22 mouse cellular contexts compared by ENCODE assay signal in genomic region chr14:89217390-89217789, GRCm38 (mm10).
DNase-seq lines count a peak whose midpoint lies in the region; ATAC-seq and TF ChIP-seq lines count a peak whose summit lies in the region.
"Had no signal": no experiment of that assay in that cellular context is flagged by ENCODE, and none has a peak within 500 bp of the region (broad histone marks: within the 10 kb centered on the region; RNA-seq: fewer than 3 reads in every experiment).

No protein-coding gene starts in this region.

- no peaks in the 10 kb centered on the region for H3K27me3 ChIP-seq in forebrain, embryonic 11.5 days (ENCODE audit: control insufficient read depth, insufficient read depth, low read length)
- no peaks in the 10 kb centered on the region for H3K27me3 ChIP-seq in forebrain, embryonic 13.5 days
- H3K27me3 ChIP-seq in midbrain, embryonic 11.5 days (ENCODE audit: control insufficient read depth, insufficient read depth, low read length) = no peaks in the 10 kb centered on the region
- H3K27me3 ChIP-seq in midbrain, postnatal 0 days (ENCODE audit: insufficient read depth, low read length) = no peaks in the 10 kb centered on the region
- no peaks in the 10 kb centered on the region for H3K27me3 ChIP-seq in midbrain, embryonic 12.5 days
- no peaks in the 10 kb centered on the region for H3K27me3 ChIP-seq in midbrain, embryonic 14.5 days (ENCODE audit: control insufficient read depth, insufficient read depth, low read length)
- H3K27me3 ChIP-seq: CH12.LX, Patski had no signal

- no peaks in the 10 kb centered on the region for H3K9me3 ChIP-seq in forebrain, embryonic 11.5 days (ENCODE audit: control insufficient read depth, low read length)
- no peaks in the 10 kb centered on the region for H3K9me3 ChIP-seq in forebrain, embryonic 13.5 days (replicated peaks)
- no peaks in the 10 kb centered on the region for H3K9me3 ChIP-seq in midbrain, embryonic 11.5 days (ENCODE audit: control insufficient read depth, low read length)
- H3K9me3 ChIP-seq in midbrain, postnatal 0 days (ENCODE audit: low read length) = no peaks in the 10 kb centered on the region
- no peaks in the 10 kb centered on the region for H3K9me3 ChIP-seq in midbrain, embryonic 12.5 days
- H3K9me3 ChIP-seq in midbrain, embryonic 14.5 days (ENCODE audit: control insufficient read depth, low read length) = no peaks in the 10 kb centered on the region

- WGBS in forebrain, embryonic 11.5 days = 33% methylated on average over 1 of the region's 1 CpGs
- WGBS in forebrain, embryonic 13.5 days = 19% methylated on average over 1 of the region's 1 CpGs
- WGBS in midbrain, embryonic 11.5 days = 9% methylated on average over 1 of the region's 1 CpGs
- 15% methylated on average over 1 of the region's 1 CpGs for WGBS in midbrain, postnatal 0 days
- WGBS in midbrain, embryonic 12.5 days = 24% methylated on average over 1 of the region's 1 CpGs
- 6% methylated on average over 1 of the region's 1 CpGs for WGBS in midbrain, embryonic 14.5 days

- H3K36me3 ChIP-seq in forebrain, embryonic 11.5 days (ENCODE audit: control insufficient read depth, insufficient read depth, low read length) = no peaks in the 10 kb centered on the region
- H3K36me3 ChIP-seq in forebrain, embryonic 13.5 days (ENCODE audit: poor library complexity, severe bottlenecking) = no peaks in the 10 kb centered on the region
- no peaks in the 10 kb centered on the region for H3K36me3 ChIP-seq in midbrain, embryonic 11.5 days (ENCODE audit: control insufficient read depth, insufficient read depth, low read length)
- no peaks in the 10 kb centered on the region for H3K36me3 ChIP-seq in midbrain, postnatal 0 days (ENCODE audit: insufficient read depth, low read length)
- H3K36me3 ChIP-seq in midbrain, embryonic 12.5 days = no peaks in the 10 kb centered on the region
- H3K36me3 ChIP-seq in midbrain, embryonic 14.5 days (ENCODE audit: control insufficient read depth, insufficient read depth, low read length) = no peaks in the 10 kb centered on the region
- H3K36me3 ChIP-seq: G1E had no signal

- H3K4me1 ChIP-seq in forebrain, embryonic 11.5 days (replicated peaks; ENCODE audit: control insufficient read depth, insufficient read depth, low read length) = no peaks in the 10 kb centered on the region
- H3K4me1 ChIP-seq in forebrain, embryonic 13.5 days = no peaks in the 10 kb centered on the region
- H3K4me1 ChIP-seq in midbrain, embryonic 11.5 days (ENCODE audit: control insufficient read depth, insufficient read depth, low read length) = no peaks in the 10 kb centered on the region; the same call in 1 of the 2 replicates
- no peaks in the 10 kb centered on the region for H3K4me1 ChIP-seq in midbrain, postnatal 0 days (ENCODE audit: insufficient read depth, low read length)
- H3K4me1 ChIP-seq in midbrain, embryonic 12.5 days = no peaks in the 10 kb centered on the region
- H3K4me1 ChIP-seq in midbrain, embryonic 14.5 days (ENCODE audit: control insufficient read depth, insufficient read depth, low read length) = no peaks in the 10 kb centered on the region

- H3K4me3 ChIP-seq in forebrain, embryonic 11.5 days (ENCODE audit: low read depth, low read length) = no peak overlapping the region
- H3K4me3 ChIP-seq in forebrain, embryonic 13.5 days = no peak overlapping the region
- H3K4me3 ChIP-seq in midbrain, embryonic 11.5 days (ENCODE audit: low read depth, low read length) = no peak overlapping the region
- H3K4me3 ChIP-seq in midbrain, postnatal 0 days (ENCODE audit: low read depth, low read length) = no peak overlapping the region
- H3K4me3 ChIP-seq in midbrain, embryonic 12.5 days = no peak overlapping the region
- no peak overlapping the region for H3K4me3 ChIP-seq in midbrain, embryonic 14.5 days (replicated peaks; ENCODE audit: low read depth, low read length)

- peak; percentile 64; the same call in 1 of the 2 replicates for ATAC-seq in forebrain, embryonic 11.5 days (replicated peaks; ENCODE audit: low FRiP score)
- no peak for ATAC-seq in forebrain, embryonic 13.5 days
- peak; percentile 84 for ATAC-seq in midbrain, embryonic 11.5 days (ENCODE audit: low FRiP score)
- no peak for ATAC-seq in midbrain, postnatal 0 days (ENCODE audit: low FRiP score)
- peak; percentile 74 for ATAC-seq in midbrain, embryonic 12.5 days (ENCODE audit: low FRiP score, low read depth)
- no peak for ATAC-seq in midbrain, embryonic 14.5 days (ENCODE audit: low FRiP score, low TSS enrichment)
- ATAC-seq: activated CD4-positive, CD25-positive, alpha-beta regulatory T cell, adult 4 months; CD4-positive, CD25-positive, alpha-beta regulatory T cell, adult 4 months; Patski had no signal

- H3K9ac ChIP-seq in forebrain, embryonic 11.5 days (ENCODE audit: low read length) = no peak overlapping the region
- no peak overlapping the region for H3K9ac ChIP-seq in forebrain, embryonic 13.5 days
- H3K9ac ChIP-seq in midbrain, embryonic 11.5 days (ENCODE audit: low read length) = no peak overlapping the region
- H3K9ac ChIP-seq in midbrain, postnatal 0 days (replicated peaks; ENCODE audit: low read length, poor library complexity, severe bottlenecking) = no peak overlapping the region
- H3K9ac ChIP-seq in midbrain, embryonic 12.5 days (replicated peaks) = no peak overlapping the region
- no peak overlapping the region for H3K9ac ChIP-seq in midbrain, embryonic 14.5 days (replicated peaks; ENCODE audit: low read length)

- no peak for DNase-seq in forebrain, embryonic 11.5 days (ENCODE audit: low spot score)
- DNase-seq in midbrain, embryonic 11.5 days (ENCODE audit: low spot score, missing footprints) = no peak
- no peak for DNase-seq in midbrain, postnatal 0 days (ENCODE audit: low spot score)
- DNase-seq in midbrain, embryonic 14.5 days = no peak
- DNase-seq in retina, embryonic 14.5 days (ENCODE audit: low spot score) = peak; percentile 28
- DNase-seq in retina, postnatal 1 day = no peak
- DNase-seq: adrenal gland, adult 2 months; adrenal gland, adult 8-10 months; adrenal gland, postnatal 10 days; adrenal gland, postnatal 14 days; adrenal gland, postnatal 25 days; adrenal gland, postnatal 36 days; B cell, adult 2 months; cerebellum, adult 11 months; cerebellum, adult 11-12 months had no signal

- H3K27ac ChIP-seq in forebrain, embryonic 11.5 days (ENCODE audit: low read depth, low read length) = no peak overlapping the region
- H3K27ac ChIP-seq in forebrain, embryonic 13.5 days = no peak overlapping the region
- no peak overlapping the region for H3K27ac ChIP-seq in midbrain, embryonic 11.5 days (ENCODE audit: low read depth, low read length)
- no peak overlapping the region for H3K27ac ChIP-seq in midbrain, postnatal 0 days (ENCODE audit: low read depth, low read length)
- H3K27ac ChIP-seq in midbrain, embryonic 12.5 days (replicated peaks) = no peak overlapping the region
- H3K27ac ChIP-seq in midbrain, embryonic 14.5 days (replicated peaks; ENCODE audit: low read depth, low read length) = no peak overlapping the region

- H3K4me2 ChIP-seq in forebrain, embryonic 11.5 days (ENCODE audit: low read depth, low read length, severe bottlenecking) = no peak overlapping the region
- H3K4me2 ChIP-seq in forebrain, embryonic 13.5 days = no peak overlapping the region
- H3K4me2 ChIP-seq in midbrain, embryonic 11.5 days = no peak overlapping the region
- no peak overlapping the region for H3K4me2 ChIP-seq in midbrain, postnatal 0 days (ENCODE audit: low read depth, low read length, poor library complexity, severe bottlenecking)
- H3K4me2 ChIP-seq in midbrain, embryonic 12.5 days (replicated peaks) = no peak overlapping the region
- no peak overlapping the region for H3K4me2 ChIP-seq in midbrain, embryonic 14.5 days (ENCODE audit: low read length)

- TF ChIP-seq CTCF in midbrain, postnatal 0 days (IDR thresholded peaks at IDR 0.05) = no peak

Comparison
In these comparisons a context has a peak if more than half of its experiments do, and no peak if none do; other contexts are left out.
1. ATAC-seq: peak in forebrain, embryonic 11.5 days (single experiment), midbrain, embryonic 11.5 days (single experiment) and midbrain, embryonic 12.5 days (single experiment); none in forebrain, embryonic 13.5 days (single experiment), midbrain, postnatal 0 days (single experiment) and midbrain, embryonic 14.5 days (single experiment).